Mouse (Mus musculus): ENCODE measurements around the gene Sub1. TPM values are rescaled to one million over a fixed set of nuclear protein-coding genes. Genes with fewer than 3 reads are reported as not detected.

The Sub1 gene
- 582 TPM for polyA plus RNA-seq (2017; shearing (Covaris generic))

DNA sequence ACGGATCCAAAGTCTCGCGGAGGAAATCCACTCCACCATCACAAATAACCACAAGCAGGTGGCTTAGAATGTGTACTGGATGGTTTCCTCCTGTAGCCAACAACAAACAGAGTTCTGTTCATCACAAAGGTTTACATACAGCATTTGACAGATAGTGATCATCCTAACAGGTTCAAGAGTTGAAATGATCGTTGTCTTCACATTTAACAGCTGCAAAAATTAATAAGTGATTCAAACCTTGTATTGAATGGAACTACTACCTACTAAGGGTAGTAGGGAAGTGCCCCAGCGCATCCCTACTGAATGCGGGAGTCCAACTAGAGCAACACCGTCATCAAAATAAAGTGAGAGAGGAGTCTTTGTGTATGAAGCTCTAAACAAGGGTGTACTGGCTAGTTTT, at the start of gene Sub1:
Sub1 (minus strand) TSS at position 101 of the 400 bp plus-strand sequence.

Other genes starting within 250 kb of the Sub1 start
- not detected for gene Npr3, start 89.7 kb downstream of the Sub1 start, polyA plus RNA-seq (2017; shearing (Covaris generic))
- gene Zfr, start 120.8 kb upstream of the Sub1 start, polyA plus RNA-seq (2017; shearing (Covaris generic)): 163 TPM
- gene Mtmr12, start 208.0 kb upstream of the Sub1 start, polyA plus RNA-seq (2017; shearing (Covaris generic)): 41.1 TPM

Measured in activated CD4-positive, CD25-positive, alpha-beta regulatory T cell, adult 9 weeks (primary cell).